In genomic region chr11:104272352-104272751, GRCm38 (mm10) we compare ENCODE assay signal across 10 mouse cellular contexts. TPM values are rescaled to one million over a fixed set of nuclear protein-coding genes. Genes with fewer than 3 reads are reported as not detected.
DNase-seq lines count a peak whose midpoint lies in the region; ATAC-seq and TF ChIP-seq lines count a peak whose summit lies in the region.
"Had no signal": no experiment of that assay in that cellular context is flagged by ENCODE, and none has a peak within 500 bp of the region (broad histone marks: within the 10 kb centered on the region; RNA-seq: fewer than 3 reads in every experiment).

No protein-coding gene starts in this region.

- no peaks in the 10 kb centered on the region for H3K9me3 ChIP-seq in hindbrain, embryonic 16.5 days (ENCODE audit: control insufficient read depth, low read length)
- no peaks in the 10 kb centered on the region for H3K9me3 ChIP-seq in hindbrain, embryonic 12.5 days (replicated peaks)
- no peaks in the 10 kb centered on the region for H3K9me3 ChIP-seq in intestine, postnatal 0 days (ENCODE audit: control insufficient read depth)
- H3K9me3 ChIP-seq: embryonic facial prominence, embryonic 13.5 days; limb, embryonic 13.5 days had no signal

- no peaks in the 10 kb centered on the region for H3K36me3 ChIP-seq in hindbrain, embryonic 16.5 days (ENCODE audit: control insufficient read depth, insufficient read depth, low read length)
- H3K36me3 ChIP-seq in hindbrain, embryonic 12.5 days = no peaks in the 10 kb centered on the region
- H3K36me3 ChIP-seq in intestine, postnatal 0 days (ENCODE audit: control insufficient read depth, insufficient read depth) = no peaks in the 10 kb centered on the region
- H3K36me3 ChIP-seq: embryonic facial prominence, embryonic 13.5 days; limb, embryonic 13.5 days had no signal

- H3K9ac ChIP-seq in hindbrain, embryonic 16.5 days (ENCODE audit: low read depth, low read length) = no peak overlapping the region
- H3K9ac ChIP-seq in hindbrain, embryonic 12.5 days = no peak overlapping the region
- no peak overlapping the region for H3K9ac ChIP-seq in intestine, postnatal 0 days (ENCODE audit: low read depth, low read length)
- H3K9ac ChIP-seq: embryonic facial prominence, embryonic 13.5 days; limb, embryonic 13.5 days had no signal

- no peak overlapping the region for H3K4me2 ChIP-seq in hindbrain, embryonic 16.5 days (ENCODE audit: low read length)
- no peak overlapping the region for H3K4me2 ChIP-seq in hindbrain, embryonic 12.5 days (replicated peaks)
- no peak overlapping the region for H3K4me2 ChIP-seq in intestine, postnatal 0 days (replicated peaks; ENCODE audit: low read depth)
- H3K4me2 ChIP-seq: embryonic facial prominence, embryonic 13.5 days; limb, embryonic 13.5 days had no signal

- peak; percentile 35; the same call in 1 of the 2 replicates for ATAC-seq in hindbrain, embryonic 16.5 days
- no peak for ATAC-seq in hindbrain, embryonic 12.5 days (ENCODE audit: low FRiP score)
- no peak for ATAC-seq in intestine, postnatal 0 days

- peak; percentile 98 for DNase-seq in brain, adult 2 months (ENCODE audit: low read depth, low spot score)
- peak; percentile 75 to 81 for DNase-seq in frontal cortex, postnatal 36 days (ENCODE audit: low spot score in 2 of 2)
- DNase-seq in layer of hippocampus, adult 18-20 months (ENCODE audit: low spot score in 2 of 2) = peak; percentile 76 to 87
- DNase-seq in right cerebral cortex, postnatal 14 days = peak; percentile 68
- no peak for DNase-seq in thymus, postnatal 0 days (ENCODE audit: low spot score)

- 53% methylated on average over 8 of the region's 8 CpGs for WGBS in hindbrain, embryonic 16.5 days
- 69% methylated on average over 8 of the region's 8 CpGs for WGBS in hindbrain, embryonic 12.5 days
- 69% methylated on average over 8 of the region's 8 CpGs for WGBS in intestine, postnatal 0 days

- peaks cover 3% of the 10 kb centered on the region; the same call in 1 of the 2 replicates for H3K4me1 ChIP-seq in hindbrain, embryonic 16.5 days (ENCODE audit: control insufficient read depth, insufficient read depth, low read depth, low read length)
- H3K4me1 ChIP-seq in hindbrain, embryonic 12.5 days = peaks cover 16% of the 10 kb centered on the region
- H3K4me1 ChIP-seq in intestine, postnatal 0 days (replicated peaks; ENCODE audit: control insufficient read depth, insufficient read depth, low read length) = peaks cover 6% of the 10 kb centered on the region; the same call in 1 of the 2 replicates

- no peak overlapping the region for H3K4me3 ChIP-seq in hindbrain, embryonic 16.5 days (ENCODE audit: low read length)
- no peak overlapping the region for H3K4me3 ChIP-seq in hindbrain, embryonic 12.5 days
- no peak overlapping the region for H3K4me3 ChIP-seq in intestine, postnatal 0 days (ENCODE audit: low read depth, low read length)
- H3K4me3 ChIP-seq: embryonic facial prominence, embryonic 13.5 days; limb, embryonic 13.5 days had no signal

- no peak for TF ChIP-seq CTCF in intestine, postnatal 0 days (IDR thresholded peaks at IDR 0.05; ENCODE audit: low read depth)

- no peaks in the 10 kb centered on the region for H3K27me3 ChIP-seq in hindbrain, embryonic 16.5 days (replicated peaks; ENCODE audit: control insufficient read depth, insufficient read depth, low read length)
- no peaks in the 10 kb centered on the region for H3K27me3 ChIP-seq in hindbrain, embryonic 12.5 days
- no peaks in the 10 kb centered on the region for H3K27me3 ChIP-seq in intestine, postnatal 0 days (replicated peaks; ENCODE audit: control insufficient read depth, insufficient read depth, low read length)
- H3K27me3 ChIP-seq: embryonic facial prominence, embryonic 13.5 days; limb, embryonic 13.5 days had no signal

- H3K27ac ChIP-seq in hindbrain, embryonic 16.5 days (ENCODE audit: low read depth, low read length) = no peak overlapping the region
- no peak overlapping the region for H3K27ac ChIP-seq in hindbrain, embryonic 12.5 days
- H3K27ac ChIP-seq in intestine, postnatal 0 days (ENCODE audit: low read depth, low read length) = no peak overlapping the region
- H3K27ac ChIP-seq: embryonic facial prominence, embryonic 13.5 days; limb, embryonic 13.5 days had no signal

RNA-seq across cellular contexts. Expression of gene Mapt, which starts 41.2 kb away (rescaled TPM):
- polyA plus RNA-seq in hindbrain, embryonic 16.5 days (2015; fragmentation: Nextera tagmentation; extraction: Ambion mirVana) = 1,116 and 1,219 TPM in 2 replicates
- 235 and 248 TPM in 2 replicates for polyA plus RNA-seq in hindbrain, embryonic 12.5 days (2016; fragmentation: Nextera tagmentation; extraction: Ambion mirVana)
- total RNA-seq in layer of hippocampus, adult 18-20 months (2021) = 100 to 1,000 TPM; 329 to 337 TPM
- 9.1 and 9.2 TPM in 2 replicates for polyA plus RNA-seq in intestine, postnatal 0 days (2015; fragmentation: Nextera tagmentation; extraction: Ambion mirVana)
- polyA plus RNA-seq in thymus, postnatal 0 days (2015; fragmentation: Nextera tagmentation; extraction: Ambion mirVana) = 0.41 and 0.61 TPM in 2 replicates

Comparison
In these comparisons a context has a peak if more than half of its experiments do, and no peak if none do; other contexts are left out.
1. RNA of gene Mapt, which starts 41.2 kb away (polyA plus RNA-seq): 1,116 to 1,219 TPM in hindbrain, embryonic 16.5 days and 235 to 248 TPM in hindbrain, embryonic 12.5 days; 9.1 to 9.2 TPM in intestine, postnatal 0 days and 0.41 to 0.61 TPM in thymus, postnatal 0 days; every median in the first group is over 10 times any median in the second.